Comparison of ENCODE assay signal across 8 mouse cellular contexts in the genomic region with DNA sequence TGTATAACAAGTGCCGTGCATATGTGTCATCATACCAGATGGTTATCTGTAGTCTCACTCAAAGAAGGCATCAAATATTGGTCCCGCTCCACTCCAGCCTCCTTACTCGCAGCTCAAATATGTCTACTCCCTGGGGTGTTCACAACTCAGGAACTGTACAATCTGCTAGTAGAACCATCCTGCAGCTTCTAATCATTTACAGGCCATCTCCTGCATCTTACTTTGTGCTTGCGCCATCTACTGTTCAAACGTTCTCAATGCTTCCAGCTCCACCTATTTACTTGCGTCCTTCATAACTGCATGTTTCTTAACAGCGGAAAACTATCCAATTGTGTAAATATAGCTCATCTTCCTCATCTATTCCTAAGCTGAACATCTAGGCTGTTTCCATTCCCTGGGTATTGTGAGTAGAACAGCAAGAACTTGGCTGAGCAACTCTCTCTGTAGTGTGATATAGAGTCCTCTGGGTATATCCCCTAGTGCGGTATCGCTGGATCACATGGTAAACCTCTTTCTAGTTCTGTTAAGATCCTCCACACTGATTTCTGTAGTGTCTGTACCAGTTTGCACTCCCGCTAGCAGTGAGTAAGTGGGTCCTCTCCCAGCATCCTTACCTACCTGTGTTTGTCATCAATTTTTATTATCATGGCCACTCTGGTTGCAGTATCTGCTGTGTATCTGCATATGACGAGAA.
DNase-seq lines count a peak whose midpoint lies in the region; ATAC-seq and TF ChIP-seq lines count a peak whose summit lies in the region.

No protein-coding gene starts in this region.

- no peaks in the 10 kb centered on the region for H3K27me3 ChIP-seq in hindbrain, postnatal 0 days (ENCODE audit: insufficient read depth, low read length)

- no peak overlapping the region for H3K27ac ChIP-seq in hindbrain, postnatal 0 days

- peak; percentile 81 for ATAC-seq in hindbrain, postnatal 0 days

- no peaks in the 10 kb centered on the region for H3K4me1 ChIP-seq in hindbrain, postnatal 0 days (ENCODE audit: insufficient read depth, low read length)

- no peaks in the 10 kb centered on the region for H3K36me3 ChIP-seq in hindbrain, postnatal 0 days (ENCODE audit: insufficient read depth, low read length)

- 39% methylated on average over 11 of the region's 11 CpGs for WGBS in hindbrain, postnatal 0 days

- no peak overlapping the region for H3K4me3 ChIP-seq in hindbrain, postnatal 0 days (ENCODE audit: low read length)

- H3K9ac ChIP-seq in hindbrain, postnatal 0 days (replicated peaks; ENCODE audit: low read length): no peak overlapping the region

- peak overlapping the region; percentile 27; the same call in 1 of the 2 replicates for H3K4me2 ChIP-seq in hindbrain, postnatal 0 days (ENCODE audit: low read depth, low read length)

- peak; percentile 92 for TF ChIP-seq CTCF in hindbrain, postnatal 0 days (IDR thresholded peaks at IDR 0.05; ENCODE audit: low read depth)

- DNase-seq in heart, adult 18-20 months: peak; percentile 59 to 75
- no peak for DNase-seq in heart, adult 11 months
- peak; percentile 52 for DNase-seq in cerebellum, adult 8-10 months
- DNase-seq in frontal cortex, adult 2 months (ENCODE audit: extremely low spot score in 1 of 2, low spot score in 1 of 2): peak; percentile 52 to 89
- DNase-seq in hindbrain, postnatal 0 days (ENCODE audit: low spot score): peak; percentile 90
- peak; percentile 59 to 71 for DNase-seq in layer of hippocampus, postnatal 10 days (ENCODE audit: low spot score in 2 of 2)
- DNase-seq in mesoderm, embryonic 11.5 days (ENCODE audit: low read depth, low spot score): peak; percentile 77
- DNase-seq in telencephalon, adult 2 months (ENCODE audit: low read depth, low spot score): peak; percentile 64

- H3K9me3 ChIP-seq in hindbrain, postnatal 0 days (ENCODE audit: low read length): no peaks in the 10 kb centered on the region
